Mouse (Mus musculus) heart, postnatal 14 days (tissue): Measurements from ENCODE around the gene Catspere2. TPM values are rescaled to one million over a fixed set of nuclear protein-coding genes. Genes with fewer than 3 reads are reported as not detected.
"Not testable (repeated sequence)": the region's sequence is repeated elsewhere in the genome, so short reads cannot be mapped to it uniquely, and the experiment has no call there.

Experiments used
- DNase-seq, 2 experiments: peaks; one replicate each; pipeline ENCODE4 v3.0.0; 2021 to 2022
- intact Hi-C: fragments of 180-260 bp; cut with DNase I; formaldehyde crosslinking; loops from one replicate; pipeline ENCODE4 v1.15.1; 2025
- long read RNA-seq, 2 experiments: library from polyadenylated mRNA; stranded (forward); transcript quantifications; one replicate each; pipeline ENCODE4 v2.0.0; 2021
- total RNA-seq, 2 experiments: library from RNA; stranded (reverse); gene quantifications; 2 replicates each; pipeline ENCODE4 v1.2.3; 2021

The Catspere2 gene
- total RNA-seq, result under 1 TPM; 0.07 to 0.12 TPM
- long read RNA-seq, experiment 1, partial matches to known transcripts, result 0 of 1 reads
- long read RNA-seq, experiment 1, other reads (novel, unspliced or antisense), result 1 of 1 reads
- long read RNA-seq, experiment 2, partial matches to known transcripts, result 0 of 1 reads
- long read RNA-seq, experiment 2, other reads (novel, unspliced or antisense), result 1 of 1 reads

GRCm38 (mm10) chr1:177983024-177983450 lies at the start of gene Catspere2:
Gene Catspere2 (plus strand): TSS chr1:177983423.
- intact Hi-C loops, result loop anchor here (5.0 to 10.0 kb wide), 2 partner anchors 204 to 322 kb away; partner anchors contain the start of gene Desi2
- peak; percentile 98 for DNase-seq

DNA sequence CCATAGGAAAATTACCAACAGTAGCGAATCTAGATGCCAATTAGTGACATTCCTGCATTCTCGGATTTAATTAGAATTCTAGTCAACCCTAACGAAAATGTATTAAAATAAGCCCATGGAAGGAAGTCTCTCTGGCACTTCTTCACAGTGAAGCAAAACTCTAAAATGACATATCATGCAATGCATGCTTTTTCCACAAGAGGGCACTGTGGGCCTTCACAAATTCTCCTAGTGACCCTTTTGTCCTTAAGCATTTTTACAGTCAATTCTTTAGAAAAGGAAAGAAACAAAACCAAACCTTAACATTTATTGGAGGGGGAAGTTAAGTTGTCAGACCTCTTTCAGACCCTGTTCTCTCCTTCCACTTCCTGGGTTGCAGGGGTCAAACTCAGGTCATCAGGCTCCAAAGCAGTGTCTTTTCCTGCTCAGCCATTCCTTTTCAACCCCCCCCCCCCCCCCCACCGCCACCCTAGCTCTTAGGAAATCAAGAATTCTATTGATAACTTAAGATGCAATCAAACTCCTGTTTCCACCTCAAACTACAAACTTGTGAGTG lies 42.7 kb upstream of the Catspere2 start:
- intact Hi-C loops, result loop anchor here (10.0 kb wide), 2 partner anchors 364 to 524 kb away; no protein-coding TSS in a partner anchor
- not testable (repeated sequence) for DNase-seq

GRCm38 (mm10) chr1:177981276-177981675 lies 1.9 kb upstream of the Catspere2 start:
- DNase-seq, result no peak
- intact Hi-C loops, result loop anchor here (5.0 to 10.0 kb wide), 2 partner anchors 206 to 324 kb away; partner anchors contain the start of gene Desi2

DNA sequence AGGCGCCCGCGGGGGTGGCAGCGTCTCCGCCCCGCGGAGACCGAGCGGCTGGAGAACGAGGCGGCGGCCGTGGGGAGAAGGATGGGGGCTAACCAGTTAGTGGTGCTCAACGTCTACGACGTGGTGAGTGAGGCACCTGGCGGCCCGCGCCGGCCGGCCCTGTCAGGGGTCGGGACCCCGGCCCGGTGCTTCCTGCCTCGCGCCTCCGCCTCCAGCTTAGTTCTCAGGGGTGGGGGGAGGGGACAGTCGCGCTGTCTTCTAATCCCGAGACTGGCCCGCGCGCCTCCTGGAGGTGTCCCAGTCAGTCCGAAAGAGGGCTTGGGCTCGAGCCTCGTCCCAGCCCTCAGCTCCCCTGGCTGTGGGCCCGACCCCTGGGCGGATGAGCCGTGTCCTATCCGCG lies 359 bp downstream of the Catspere2 start:
- DNase-seq, result not testable (repeated sequence)
- intact Hi-C loops, result loop anchor here (5.0 to 10.0 kb wide), 2 partner anchors 204 to 321 kb away; partner anchors contain the start of gene Desi2

DNA sequence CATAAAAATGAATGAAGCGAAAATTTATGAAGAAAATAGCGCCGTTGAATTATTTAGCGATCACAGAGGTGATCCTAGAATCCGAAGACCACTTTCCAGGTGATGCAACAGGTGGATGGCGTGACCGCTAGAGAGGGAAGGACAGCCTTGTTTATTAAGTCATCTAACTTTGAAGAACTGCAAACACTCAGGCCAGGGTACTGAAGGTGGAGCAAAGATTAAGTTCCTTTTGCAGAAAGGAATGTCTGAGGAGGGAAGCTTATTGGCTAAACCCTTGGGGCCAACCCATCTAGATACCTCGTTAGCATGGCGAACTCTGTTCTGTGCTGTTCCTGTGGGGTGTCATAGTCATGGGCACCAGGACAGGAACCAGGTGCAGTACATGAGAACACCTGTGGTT lies 983 bp downstream of the Catspere2 start:
- intact Hi-C loops, result loop anchor here (5.0 to 10.0 kb wide), 2 partner anchors 203 to 321 kb away; partner anchors contain the start of gene Desi2
- no peak for DNase-seq

DNA sequence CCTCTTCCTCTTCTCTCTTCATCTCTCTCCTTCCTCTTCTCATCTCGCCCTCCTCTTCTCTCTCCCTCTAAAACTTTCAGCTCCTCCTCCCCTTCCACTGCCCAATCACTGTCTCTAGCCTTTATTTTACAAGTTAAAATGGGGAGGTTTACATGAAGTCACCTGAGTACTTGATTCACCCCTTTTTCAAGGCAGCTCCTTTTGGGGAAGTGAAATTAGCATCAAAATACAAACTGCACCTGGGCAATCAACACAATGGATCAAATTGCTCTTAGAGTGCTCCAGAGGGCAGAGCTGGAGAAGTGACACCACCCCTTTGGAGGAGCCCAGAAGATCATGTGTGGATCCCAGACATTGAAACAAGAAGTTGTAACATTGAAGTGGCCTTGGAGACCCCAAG lies 4.3 kb downstream of the Catspere2 start:
- intact Hi-C loops, result loop anchor here (10.0 kb wide), 1 partner anchor 317 kb away; no protein-coding TSS in a partner anchor

GRCm38 (mm10) chr1:178072798-178073197 lies 89.6 kb downstream of the Catspere2 start:
- intact Hi-C loops, result loop anchor here (10.0 kb wide), 1 partner anchor 228 kb away; no protein-coding TSS in a partner anchor
- DNase-seq, result peak in 1 of 2 experiments; percentile 3

More for the DNA sequence above, 4.3 kb downstream of the Catspere2 start:
- DNase-seq, result not testable (repeated sequence)

DNA sequence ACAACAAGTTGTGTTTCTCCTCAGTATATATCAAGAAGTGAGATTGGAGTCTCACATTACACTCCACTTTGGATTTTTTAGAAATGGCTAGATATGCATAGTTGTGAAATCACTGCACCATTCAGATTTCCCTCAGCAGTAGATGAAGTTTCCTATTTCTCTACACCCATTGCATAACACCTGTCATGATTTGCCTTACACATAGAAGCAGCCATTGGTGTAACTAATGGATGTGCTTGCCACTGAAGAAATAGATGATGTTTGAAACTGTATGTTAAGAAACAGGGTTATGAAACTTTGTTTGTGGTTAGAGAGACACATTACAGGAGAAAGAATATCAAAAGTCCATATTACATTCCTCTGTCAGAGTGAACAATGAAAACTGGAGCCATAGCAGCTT lies 114.6 kb downstream of the Catspere2 start:
- intact Hi-C loops, DNase-seq: not testable (repeated sequence)

DNA sequence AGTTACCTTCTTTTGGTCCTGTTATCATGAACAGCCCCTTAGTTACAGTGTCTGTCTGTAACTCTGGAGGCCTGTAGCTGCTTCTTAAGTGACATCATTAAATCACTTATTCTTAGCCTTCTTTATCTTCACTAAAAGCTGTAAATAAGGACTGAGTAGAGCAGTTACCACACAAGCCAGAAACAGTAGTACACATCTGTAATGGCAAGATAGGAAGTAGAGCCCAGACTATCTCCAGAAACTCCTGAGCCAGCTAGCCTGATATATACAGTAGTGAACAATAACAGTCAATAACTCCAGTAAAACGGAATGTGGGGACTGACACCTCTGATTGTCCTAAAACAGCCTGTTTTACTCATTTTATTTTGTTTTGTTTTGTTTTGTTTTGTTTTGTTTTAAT lies 125.3 kb downstream of the Catspere2 start:
- intact Hi-C loops, DNase-seq: not testable (repeated sequence)

DNA sequence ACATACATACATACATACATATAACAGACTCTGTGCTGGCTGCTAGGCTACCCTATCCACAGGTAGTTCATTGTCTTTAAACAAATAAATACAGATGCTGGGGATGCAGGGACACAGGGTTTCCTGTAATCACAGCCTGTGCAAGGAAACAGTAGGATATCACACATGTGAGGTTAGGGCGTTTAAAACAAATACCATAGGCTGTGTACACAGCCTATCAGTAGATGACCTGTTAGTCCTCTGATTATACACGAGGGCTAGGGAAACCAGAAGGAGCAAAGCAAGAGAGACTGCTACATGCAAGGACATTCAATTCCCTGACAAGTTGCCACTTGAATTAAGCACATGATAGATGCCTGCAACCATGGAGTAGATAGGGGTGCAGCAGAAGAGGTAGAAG lies 139.0 kb downstream of the Catspere2 start:
- intact Hi-C loops, DNase-seq: not testable (repeated sequence)

DNA sequence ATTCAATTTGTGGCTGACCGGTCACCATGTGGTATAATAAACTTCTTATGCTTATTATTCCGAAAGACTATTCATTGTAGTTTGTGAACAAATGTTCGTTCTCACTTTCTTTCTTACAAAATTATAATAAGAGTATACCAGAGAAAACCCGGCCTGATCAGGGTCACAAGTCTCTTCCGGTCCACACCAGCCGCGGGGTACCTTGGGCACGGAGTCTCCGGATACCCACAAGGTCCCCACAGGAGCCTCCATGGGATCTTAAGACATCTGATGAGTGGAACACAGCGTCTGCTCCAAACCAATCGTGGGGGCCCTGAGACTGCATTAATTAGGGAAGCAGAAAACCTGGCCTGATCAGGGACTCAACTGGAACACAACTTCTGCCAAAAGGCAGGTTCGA lies 151.1 kb downstream of the Catspere2 start:
- no peak for DNase-seq
- intact Hi-C loops, result no loop called here

- intact Hi-C loops, result not testable (repeated sequence)
- DNase-seq, result peak in 1 of 2 experiments; percentile 29
Observed at GRCm38 (mm10) chr1:178146513-178146912, 163.3 kb downstream of the Catspere2 start.

GRCm38 (mm10) chr1:178146915-178147314 lies 163.7 kb downstream of the Catspere2 start:
- DNase-seq, result peak in 1 of 2 experiments; percentile 8
- intact Hi-C loops, result not testable (repeated sequence)

GRCm38 (mm10) chr1:178182251-178182650 lies 199.0 kb downstream of the Catspere2 start:
- no peak for DNase-seq
- intact Hi-C loops, result no loop called here

GRCm38 (mm10) chr1:178185591-178185990 lies 202.4 kb downstream of the Catspere2 start:
- intact Hi-C loops, result loop anchor here (5.0 kb wide), 2 partner anchors 132 to 203 kb away; partner anchors contain the start of genes Catspere2 and Cox20

DNA sequence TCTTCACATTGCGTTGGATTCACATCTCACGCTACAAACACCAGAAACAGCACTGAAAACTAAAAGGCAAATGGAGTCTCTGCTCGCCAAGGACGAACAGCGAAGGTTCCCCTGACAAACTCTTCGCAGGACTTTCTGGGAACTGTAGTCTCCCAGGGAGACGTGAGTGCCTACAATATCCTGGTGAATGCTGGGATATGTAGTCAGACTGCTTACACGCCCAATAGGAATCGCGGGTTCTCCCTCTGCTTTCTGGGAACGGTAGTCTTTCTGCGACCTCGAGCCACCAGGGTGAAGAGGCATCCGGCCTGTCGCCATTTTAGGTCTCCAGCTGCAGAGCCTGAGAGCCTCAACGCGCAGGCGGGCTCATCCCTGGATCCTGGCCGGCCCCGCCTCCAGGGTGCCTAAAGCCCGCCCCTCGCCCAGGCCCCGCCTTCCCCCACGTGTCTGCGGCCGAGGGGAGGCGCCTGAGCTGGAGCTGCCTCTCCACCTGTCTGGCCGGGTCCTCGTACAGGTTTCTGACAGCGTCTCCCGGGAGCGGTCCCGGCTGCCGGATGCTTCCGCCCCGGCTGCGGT lies 204.1 kb downstream of the Catspere2 start, which contains the start of gene Desi2:
Gene Desi2, plus strand, starts transcription at position 202 of the 576 bp plus-strand sequence.
- peak; percentile 91 to 92 for DNase-seq
- intact Hi-C loops, result loop anchor here (5.0 kb wide), 2 partner anchors 130 to 205 kb away; partner anchors contain the start of genes Catspere2 and Cox20

More at GRCm38 (mm10) chr1:178185591-178185990, 202.4 kb downstream of the Catspere2 start:
- no peak for DNase-seq

DNA sequence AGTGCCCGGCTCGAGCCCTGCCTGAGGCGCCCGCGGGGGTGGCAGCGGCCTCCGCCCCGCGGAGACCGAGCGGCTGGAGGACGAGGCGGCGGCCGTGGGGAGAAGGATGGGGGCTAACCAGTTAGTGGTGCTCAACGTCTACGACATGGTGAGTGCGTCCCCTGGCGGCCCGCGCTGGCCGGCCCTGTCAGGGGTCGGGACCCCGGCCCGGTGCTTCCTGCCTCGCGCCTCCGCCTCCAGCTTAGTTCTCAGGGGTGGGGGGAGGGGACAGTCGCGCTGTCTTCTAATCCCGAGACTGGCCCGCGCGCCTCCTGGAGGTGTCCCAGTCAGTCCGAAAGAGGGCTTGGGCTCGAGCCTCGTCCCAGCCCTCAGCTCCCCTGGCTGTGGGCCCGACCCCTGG lies 204.6 kb downstream of the Catspere2 start:
- intact Hi-C loops, result loop anchor here (5.0 kb wide), 2 partner anchors 129 to 206 kb away; partner anchors contain the start of genes Catspere2 and Cox20
- not testable (repeated sequence) for DNase-seq

- no peak for DNase-seq
- intact Hi-C loops, result loop anchor here (5.0 kb wide), 2 partner anchors 129 to 206 kb away; partner anchors contain the start of genes Catspere2 and Cox20
Observed at GRCm38 (mm10) chr1:178188386-178188785, 205.2 kb downstream of the Catspere2 start.

- DNase-seq, result peak in 1 of 2 experiments; percentile 24
- intact Hi-C loops, result no loop called here
Observed at GRCm38 (mm10) chr1:178205701-178206325, 222.6 kb downstream of the Catspere2 start.

- DNase-seq, intact Hi-C loops: not testable (repeated sequence)
Observed at GRCm38 (mm10) chr1:178207856-178208255, 224.6 kb downstream of the Catspere2 start.
